Mouse (Mus musculus) Patski (cell line): ENCODE measurements at regions not wholly inside any gene's neighbourhood (a gene's known extent, or its start where the extent isn't known, plus 50 kb on each side); places are given as distances from the start of the nearest gene placed in this dataset.
A peak's percentile ranks its signal among the peaks of the same experiment; 100 is the strongest.

Source experiments
- ATAC-seq: fragments of 100-300 bp; one replicate; pipeline ENCODE4 v1.8.0; 2021
- CTCF ChIA-PET: fragments of 350-600 bp; sonication (Branson Sonifier 250); formaldehyde crosslinking; loops from one replicate; lab custom pipeline; 2022; ENCODE audit warnings: inconsistent platforms; lab: Charles Lee
- POLR2A ChIA-PET: fragments of 350-600 bp; sonication (Branson Sonifier 250); formaldehyde crosslinking; loops from one replicate; lab custom pipeline; 2022; ENCODE audit warnings: antibody characterized with exemption, inconsistent platforms; lab: Charles Lee
- DNase-seq: peaks from one replicate; pipeline ENCODE4 v3.0.0-alpha.2; 2011; ENCODE audit warnings: low read depth, low spot score
- H3K27me3 ChIP-seq: fragments of 371-371 bp; one replicate; pipeline ENCODE4 v1.5.1; 2021
- CTCF ChIP-seq: fragments of 100-300 bp; IDR thresholded peaks from one replicate; pipeline ENCODE4 v1.5.1; 2021
- in situ Hi-C: fragments of 300-500 bp; cut with MboI; formaldehyde crosslinking; loops from 3 replicates; pipeline ENCODE4 v1.11.1; 2018; ENCODE audit warnings: low pct_unique_long_range_greater_than_20kb, mixed read lengths

GRCm38 (mm10) chr7:113141846-113142683 is 65.2 kb upstream of the Arntl start:
- ChIA-PET CTCF (interaction anchor here (0.9 to 4.6 kb wide), 5 partner anchors 9 to 169 kb away, joined by 3 to 30 read pairs (median 3); no protein-coding TSS in a partner anchor), POLR2A (no interaction called here)

GRCm38 (mm10) chr7:113143552-113143951 is 63.7 kb upstream of the Arntl start:
- ChIA-PET CTCF (interaction anchor here (1.0 to 4.6 kb wide), 7 partner anchors 25 to 227 kb away, joined by 3 to 30 read pairs (median 3); no protein-coding TSS in a partner anchor), POLR2A (no interaction called here)
- no peaks in the 10 kb centered on the region for H3K27me3 ChIP-seq
- no peak for ATAC-seq
- in situ Hi-C loops, result loop anchor here (5.0 to 25.0 kb wide), 2 partner anchors 169 to 444 kb away; no protein-coding TSS in a partner anchor
- no peak for DNase-seq
- TF ChIP-seq CTCF, result peak; percentile 49

More at GRCm38 (mm10) chr7:113141846-113142683, 65.2 kb upstream of the Arntl start:
- no peaks in the 10 kb centered on the region for H3K27me3 ChIP-seq
- no peak for DNase-seq
- ATAC-seq, result no peak
- in situ Hi-C loops, result loop anchor here (5.0 to 25.0 kb wide), 2 partner anchors 170 to 445 kb away; no protein-coding TSS in a partner anchor
- no peak for TF ChIP-seq CTCF

- TF ChIP-seq CTCF, result no peak
- H3K27me3 ChIP-seq, result no peaks in the 10 kb centered on the region
- DNase-seq (no peak), ATAC-seq (no peak)
- ChIA-PET CTCF (interaction anchor here (1.0 to 4.8 kb wide), 5 partner anchors 104 to 166 kb away, joined by 3 to 53 read pairs (median 13); no protein-coding TSS in a partner anchor), POLR2A (no interaction called here)
- in situ Hi-C loops, result loop anchor here (5.0 to 25.0 kb wide), 3 partner anchors 62 to 442 kb away; partner anchors contain the start of gene Arntl
Observed at GRCm38 (mm10) chr7:113145046-113145445, 62.2 kb upstream of the Arntl start.

- DNase-seq, result no peak
- ChIA-PET POLR2A (interaction anchor here (0.7 kb wide), 1 partner anchor 110 kb away, joined by 6 read pairs; no protein-coding TSS in a partner anchor), CTCF (interaction anchor here (1.6 to 4.8 kb wide), 4 partner anchors 38 to 123 kb away, joined by 4 to 53 read pairs (median 18); no protein-coding TSS in a partner anchor)
- in situ Hi-C loops, result loop anchor here (5.0 to 25.0 kb wide), 3 partner anchors 61 to 441 kb away; partner anchors contain the start of gene Arntl
- H3K27me3 ChIP-seq, result no peaks in the 10 kb centered on the region
- ATAC-seq, result no peak
- no peak for TF ChIP-seq CTCF
Observed at GRCm38 (mm10) chr7:113146108-113146507, 61.2 kb upstream of the Arntl start.

- TF ChIP-seq CTCF, result no peak
- no peaks in the 10 kb centered on the region for H3K27me3 ChIP-seq
- CTCF ChIA-PET, result interaction anchor here (1.3 to 4.8 kb wide), 4 partner anchors 38 to 123 kb away, joined by 4 to 53 read pairs (median 9); no protein-coding TSS in a partner anchor
- ATAC-seq, result no peak
- in situ Hi-C loops, result loop anchor here (5.0 to 25.0 kb wide), 3 partner anchors 61 to 441 kb away; partner anchors contain the start of gene Arntl
- POLR2A ChIA-PET, result no interaction called here
- no peak for DNase-seq
Observed at GRCm38 (mm10) chr7:113146526-113146925, 60.7 kb upstream of the Arntl start.

- peak; percentile 73 for DNase-seq
- ATAC-seq, result peak; percentile 71
- in situ Hi-C loops, result loop anchor here (5.0 to 25.0 kb wide), 3 partner anchors 60 to 440 kb away; partner anchors contain the start of gene Arntl
- ChIA-PET CTCF (interaction anchor here (1.0 to 4.8 kb wide), 10 partner anchors 37 to 164 kb away, joined by 3 to 53 read pairs (median 4); no protein-coding TSS in a partner anchor), POLR2A (interaction anchor here (0.6 to 0.7 kb wide), 2 partner anchors 13 to 119 kb away, joined by 3 read pairs; no protein-coding TSS in a partner anchor)
- no peaks in the 10 kb centered on the region for H3K27me3 ChIP-seq
- TF ChIP-seq CTCF, result no peak
Observed at GRCm38 (mm10) chr7:113147391-113148332, 59.6 kb upstream of the Arntl start.

GRCm38 (mm10) chr7:113148700-113149099 is 58.6 kb upstream of the Arntl start:
- no peaks in the 10 kb centered on the region for H3K27me3 ChIP-seq
- ChIA-PET CTCF (interaction anchor here (1.2 to 4.8 kb wide), 4 partner anchors 13 to 162 kb away, joined by 4 to 53 read pairs (median 4); no protein-coding TSS in a partner anchor), POLR2A (no interaction called here)
- TF ChIP-seq CTCF, result peak; percentile 85
- in situ Hi-C loops, result loop anchor here (5.0 to 25.0 kb wide), 3 partner anchors 59 to 439 kb away; partner anchors contain the start of gene Arntl
- ATAC-seq (no peak), DNase-seq (no peak)

- ATAC-seq (no peak), DNase-seq (no peak)
- in situ Hi-C loops, result loop anchor here (5.0 to 25.0 kb wide), 3 partner anchors 57 to 437 kb away; partner anchors contain the start of gene Arntl
- CTCF ChIA-PET, result interaction anchor here (1.1 to 1.6 kb wide), 7 partner anchors 11 to 119 kb away, joined by 3 to 7 read pairs (median 3); no protein-coding TSS in a partner anchor
- TF ChIP-seq CTCF, result no peak
- no peaks in the 10 kb centered on the region for H3K27me3 ChIP-seq
- POLR2A ChIA-PET, result interaction anchor here (1.2 kb wide), 1 partner anchor 61 kb away, joined by 4 read pairs; no protein-coding TSS in a partner anchor
Observed at GRCm38 (mm10) chr7:113149966-113150470, 57.2 kb upstream of the Arntl start.

GRCm38 (mm10) chr7:113150789-113151188 is 56.5 kb upstream of the Arntl start:
- H3K27me3 ChIP-seq, result no peaks in the 10 kb centered on the region
- no peak for DNase-seq
- no peak for ATAC-seq
- no peak for TF ChIP-seq CTCF
- POLR2A ChIA-PET, result interaction anchor here (1.2 kb wide), 1 partner anchor 60 kb away, joined by 4 read pairs; no protein-coding TSS in a partner anchor
- CTCF ChIA-PET, result interaction anchor here (1.1 to 1.6 kb wide), 6 partner anchors 17 to 118 kb away, joined by 3 to 7 read pairs (median 3); no protein-coding TSS in a partner anchor
- in situ Hi-C loops, result no loop called here
